Mouse (Mus musculus): ENCODE data around the gene Olfr96.

GRCm38 (mm10) chr17:37190711-37191110 is 29.2 kb upstream of the Olfr96 start:
- TF ChIP-seq POLR2A (IDR thresholded peaks at IDR 0.05; ENCODE audit: control insufficient read depth, extremely low read depth, insufficient read depth, low read length, poor library complexity), result no peak
- TF ChIP-seq CTCF (IDR thresholded peaks at IDR 0.05; ENCODE audit: borderline replicate concordance, control insufficient read depth, extremely low read depth, insufficient read depth, low read length, poor library complexity), result no peak

All from thymus, adult 2 months (tissue).